Mouse (Mus musculus) ES-Bruce4 (cell line): ENCODE data around the gene Marc2. TPM values are rescaled to one million over a fixed set of nuclear protein-coding genes. Genes with fewer than 3 reads are reported as not detected.

Source experiments
- H3K27ac ChIP-seq: 2 replicates; pipeline ENCODE4 v1.5.1; 2012; ENCODE audit warnings: low read length, inconsistent platforms; ENCODE audit not compliant: insufficient read depth
- H3K27me3 ChIP-seq: 2 replicates; pipeline ENCODE4 v1.6.1; 2012; ENCODE audit warnings: mild to moderate bottlenecking, low read length, inconsistent platforms; ENCODE audit not compliant: control insufficient read depth, poor library complexity, insufficient read depth, severe bottlenecking
- H3K36me3 ChIP-seq: 2 replicates; pipeline ENCODE4 v1.6.1; 2012; ENCODE audit warnings: inconsistent platforms, mild to moderate bottlenecking, low read length, moderate library complexity; ENCODE audit not compliant: control insufficient read depth, poor library complexity, insufficient read depth, severe bottlenecking
- H3K4me1 ChIP-seq: one replicate; pipeline ENCODE4 v1.8.1; 2011; ENCODE audit warnings: low read length; ENCODE audit not compliant: control insufficient read depth, insufficient read depth
- H3K4me3 ChIP-seq: 2 replicates; pipeline ENCODE4 v1.5.1; 2011; ENCODE audit warnings: low read depth, mild to moderate bottlenecking, low read length
- H3K9ac ChIP-seq: 2 replicates; pipeline ENCODE4 v1.6.1; 2012; ENCODE audit warnings: low read depth, mild to moderate bottlenecking, inconsistent platforms; ENCODE audit not compliant: poor library complexity, severe bottlenecking
- H3K9me3 ChIP-seq: replicated peaks from 2 replicates; pipeline ENCODE4 v1.6.1; 2012; ENCODE audit warnings: mild to moderate bottlenecking, low read length, inconsistent platforms; ENCODE audit not compliant: control insufficient read depth, poor library complexity, insufficient read depth, severe bottlenecking
- CTCF ChIP-seq: IDR thresholded peaks from one replicate; pipeline ENCODE4 v1.8.1; 2011; ENCODE audit warnings: low read depth, low read length
- EP300 ChIP-seq: IDR thresholded peaks from 2 replicates; pipeline ENCODE4 v1.6.1; 2011; ENCODE audit warnings: low read depth, low read length; ENCODE audit not compliant: insufficient read depth
- POLR2A ChIP-seq: IDR thresholded peaks from one replicate; pipeline ENCODE4 v1.8.1; 2011; ENCODE audit warnings: low read length; ENCODE audit not compliant: insufficient read depth
- polyA plus RNA-seq: library from polyadenylated mRNA; stranded (reverse); fragments of >200 nt; gene quantifications from 2 replicates; pipeline ENCODE4 v1.2.4, GENCODE M21; 2011; ENCODE audit warnings: low read depth; ENCODE audit not compliant: missing spikeins, insufficient read depth, insufficient read length

Marc2 gene
- polyA plus RNA-seq, 1 experiment = 77.4 TPM

DNA sequence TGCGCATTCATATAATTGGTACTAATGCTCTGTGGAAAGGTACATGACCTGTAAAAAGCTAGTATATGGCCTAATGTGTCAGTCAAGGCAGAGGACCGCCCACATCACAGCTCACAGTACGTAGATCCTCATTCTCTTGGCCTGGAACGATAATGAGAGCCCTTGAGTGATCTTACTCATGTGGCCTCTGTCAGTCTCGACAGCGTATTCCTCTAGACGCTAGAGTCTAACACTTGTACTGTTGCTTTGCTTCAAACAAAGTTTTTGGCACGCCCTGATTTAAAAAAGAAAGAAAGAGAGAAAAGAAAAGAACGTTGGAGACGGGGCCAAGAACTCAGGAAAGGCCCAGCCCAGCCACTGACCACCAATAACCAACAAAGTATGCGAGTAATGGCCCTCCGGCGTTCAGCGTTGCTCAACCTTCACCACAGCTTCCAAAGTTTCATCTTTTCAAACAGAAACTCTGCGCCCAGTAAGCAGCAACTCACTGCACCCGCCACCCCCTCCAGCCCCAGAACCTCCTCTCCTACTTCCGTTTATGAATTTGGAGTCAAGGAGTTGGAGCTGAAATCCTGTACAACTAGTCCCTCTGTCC is 37.7 kb downstream of the Marc2 start:
- Histone ChIP-seq H3K9me3 (no peaks in the 10 kb centered on the region), H3K4me3 (no peak overlapping the region), H3K27me3 (no peaks in the 10 kb centered on the region), H3K36me3 (no peaks in the 10 kb centered on the region), H3K9ac (no peak overlapping the region), H3K4me1 (no peaks in the 10 kb centered on the region), H3K27ac (no peak overlapping the region)
- TF ChIP-seq CTCF (no peak), EP300 (no peak), POLR2A (no peak)

DNA sequence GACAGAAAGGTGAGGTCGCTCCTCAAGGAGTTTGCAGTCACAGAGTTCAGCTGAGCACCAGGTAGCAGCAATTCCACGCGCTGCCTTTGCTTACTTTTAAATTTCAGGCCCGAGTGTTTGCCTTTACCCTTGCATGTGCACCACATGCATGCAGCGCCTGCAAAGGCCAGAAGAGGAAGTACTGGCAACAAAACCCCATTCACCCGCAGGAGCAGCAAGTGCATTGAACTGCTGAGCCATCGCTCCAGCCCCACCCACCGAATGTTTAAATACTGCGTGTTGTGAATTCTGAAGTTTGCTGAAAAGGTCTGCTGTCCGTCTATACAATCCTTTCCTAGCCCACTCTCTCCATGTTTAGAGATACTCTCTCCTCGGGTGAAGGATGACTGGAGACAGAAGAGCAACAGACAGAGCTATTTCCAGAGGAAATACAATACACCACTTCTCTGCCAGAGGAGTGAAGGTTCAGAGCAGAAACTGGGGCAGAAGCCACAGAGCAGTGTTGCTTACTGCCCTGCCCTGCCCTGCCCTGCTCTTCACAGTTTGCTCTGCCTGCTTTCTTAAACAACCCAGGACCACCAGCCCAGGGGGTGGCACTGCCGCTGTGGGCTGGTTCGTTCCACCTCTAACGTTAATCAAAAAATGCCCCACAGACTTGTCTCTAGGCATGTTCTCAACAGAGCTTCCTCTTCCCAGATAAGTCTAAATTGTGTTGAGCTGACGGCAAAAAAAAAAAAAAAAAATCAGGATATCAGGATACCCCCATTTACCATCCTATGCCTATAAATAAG is 38.4 kb downstream of the Marc2 start:
- Histone ChIP-seq H3K36me3 (no peaks in the 10 kb centered on the region), H3K27me3 (no peaks in the 10 kb centered on the region), H3K4me1 (no peaks in the 10 kb centered on the region), H3K4me3 (no peak overlapping the region), H3K9me3 (no peaks in the 10 kb centered on the region), H3K9ac (no peak overlapping the region), H3K27ac (no peak overlapping the region)
- no peak for TF ChIP-seq POLR2A
- TF ChIP-seq EP300 = no peak
- TF ChIP-seq CTCF = no peak

DNA sequence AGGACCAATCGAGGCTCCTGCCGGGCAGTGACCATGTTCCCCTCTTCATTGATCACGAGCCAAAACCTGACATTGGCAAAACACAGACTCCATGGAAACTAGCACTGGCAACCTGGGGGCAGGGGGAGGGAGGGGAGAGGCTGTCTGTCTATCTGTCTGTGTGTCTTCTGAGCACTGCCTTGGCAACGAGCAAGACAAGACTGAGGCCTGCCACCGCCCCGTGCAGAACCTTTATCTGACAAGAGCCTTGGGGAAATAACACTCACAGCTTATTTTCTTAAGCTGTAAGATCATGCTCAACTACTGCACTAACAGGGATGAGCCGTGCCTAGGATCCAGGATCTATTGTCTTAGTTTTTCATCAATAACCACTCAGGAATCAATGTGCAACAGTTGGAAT is 39.1 kb downstream of the Marc2 start:
- no peaks in the 10 kb centered on the region for H3K9me3 ChIP-seq
- H3K27ac ChIP-seq = no peak overlapping the region
- no peaks in the 10 kb centered on the region for H3K4me1 ChIP-seq
- TF ChIP-seq CTCF (no peak), POLR2A (no peak), EP300 (no peak)
- H3K27me3 ChIP-seq = no peaks in the 10 kb centered on the region
- no peak overlapping the region for H3K9ac ChIP-seq
- no peaks in the 10 kb centered on the region for H3K36me3 ChIP-seq
- no peak overlapping the region for H3K4me3 ChIP-seq

GRCm38 (mm10) chr1:184805749-184806148 is 40.5 kb downstream of the Marc2 start:
- no peaks in the 10 kb centered on the region for H3K27me3 ChIP-seq
- no peak overlapping the region for H3K4me3 ChIP-seq
- TF ChIP-seq CTCF (no peak), EP300 (no peak), POLR2A (no peak)
- H3K4me1 ChIP-seq = no peaks in the 10 kb centered on the region
- no peaks in the 10 kb centered on the region for H3K36me3 ChIP-seq
- no peak overlapping the region for H3K27ac ChIP-seq
- H3K9ac ChIP-seq = no peak overlapping the region
- no peaks in the 10 kb centered on the region for H3K9me3 ChIP-seq

DNA sequence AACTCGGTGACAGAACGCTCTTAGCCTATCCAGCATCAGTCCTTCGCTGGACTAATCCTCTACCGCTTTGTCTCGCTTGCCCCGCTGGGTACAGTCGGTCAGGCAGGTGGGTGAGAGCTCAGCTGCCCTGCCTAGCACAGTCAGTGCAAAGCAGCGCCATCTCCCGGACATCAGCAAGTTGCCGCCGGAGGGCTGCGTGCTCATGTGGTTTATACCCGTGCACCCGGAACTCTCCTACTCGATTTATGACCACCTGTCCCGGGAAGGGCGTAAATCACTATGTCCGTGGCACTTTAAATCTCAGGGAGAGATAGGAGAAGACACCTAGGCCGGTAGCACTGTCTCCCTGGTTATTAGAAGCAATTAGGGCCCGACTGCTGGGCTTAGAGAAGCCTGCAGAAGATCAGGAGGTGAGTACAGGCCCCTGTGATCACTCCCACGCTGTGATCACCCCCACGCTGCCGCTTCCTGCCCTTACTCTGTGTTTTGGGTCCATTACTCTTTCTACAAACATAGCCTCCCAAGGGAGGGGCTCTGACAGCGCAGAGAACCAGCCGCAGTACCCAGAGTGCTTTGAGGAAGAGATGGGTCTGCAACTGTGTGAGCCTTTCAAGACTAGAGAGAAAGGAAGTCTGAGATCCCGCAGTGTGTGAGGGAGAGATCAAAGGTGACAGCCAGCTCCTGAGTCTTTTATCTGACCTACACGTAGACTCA is 52.9 kb downstream of the Marc2 start:
- H3K27ac ChIP-seq = no peak overlapping the region
- no peaks in the 10 kb centered on the region for H3K27me3 ChIP-seq
- H3K4me3 ChIP-seq = no peak overlapping the region
- no peaks in the 10 kb centered on the region for H3K9me3 ChIP-seq
- H3K36me3 ChIP-seq = no peaks in the 10 kb centered on the region
- no peak overlapping the region for H3K9ac ChIP-seq
- TF ChIP-seq CTCF (peak; percentile 86), POLR2A (no peak)
- H3K4me1 ChIP-seq = no peaks in the 10 kb centered on the region

DNA sequence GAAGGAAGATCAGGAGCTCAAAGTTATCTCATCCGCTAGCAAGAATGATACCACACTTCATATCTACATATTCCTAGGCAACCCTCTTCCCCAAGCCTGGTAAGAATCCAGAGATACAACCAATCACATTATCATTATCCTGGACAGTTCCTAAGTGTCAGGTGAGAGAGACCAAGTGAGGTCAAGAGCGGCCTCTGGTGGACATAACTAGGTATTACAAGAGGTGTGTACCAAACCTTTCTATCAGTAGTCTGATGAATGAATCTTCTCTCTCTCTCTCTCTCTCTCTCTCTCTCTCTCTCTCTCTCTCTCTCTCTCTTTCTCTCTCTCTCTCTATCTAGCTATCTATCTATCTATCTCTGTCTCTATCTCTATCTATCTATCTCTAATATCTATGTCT is 55.1 kb downstream of the Marc2 start:
- Histone ChIP-seq H3K4me1 (no peaks in the 10 kb centered on the region), H3K9me3 (no peaks in the 10 kb centered on the region), H3K27ac (no peak overlapping the region), H3K4me3 (no peak overlapping the region), H3K9ac (no peak overlapping the region), H3K36me3 (no peaks in the 10 kb centered on the region), H3K27me3 (no peaks in the 10 kb centered on the region)
- TF ChIP-seq CTCF (peak; percentile 3), POLR2A (no peak)
